Mouse (Mus musculus) T-cell, adult 2 months (primary cell): ENCODE data around the gene Bcl2l14.

Experiments
- DNase-seq: peaks from one replicate; pipeline ENCODE4 v3.0.0; 2022; ENCODE audit warnings: low spot score

The Bcl2l14 gene

GRCm38 (mm10) chr6:134402914-134403683 is 7.0 kb downstream of the Bcl2l14 start:
- peak; percentile 53 for DNase-seq

- no peak for DNase-seq
These were observed 7.6 kb downstream of the Bcl2l14 start for GRCm38 (mm10) chr6:134403684-134404070.

GRCm38 (mm10) chr6:134407226-134407625 is 11.1 kb downstream of the Bcl2l14 start:
- DNase-seq = no peak

GRCm38 (mm10) chr6:134413706-134414531 is 17.8 kb downstream of the Bcl2l14 start:
- peak; percentile 76 for DNase-seq

- no peak for DNase-seq
These were observed 18.4 kb downstream of the Bcl2l14 start for GRCm38 (mm10) chr6:134414532-134414883.

- DNase-seq = no peak
These were observed 20.5 kb downstream of the Bcl2l14 start for GRCm38 (mm10) chr6:134416556-134417105.

GRCm38 (mm10) chr6:134417886-134418285 is 21.8 kb downstream of the Bcl2l14 start:
- no peak for DNase-seq

GRCm38 (mm10) chr6:134420375-134420774 is 24.3 kb downstream of the Bcl2l14 start:
- DNase-seq = no peak

- DNase-seq = no peak
These were observed 25.8 kb downstream of the Bcl2l14 start for GRCm38 (mm10) chr6:134421921-134422320.

- no peak for DNase-seq
These were observed 29.1 kb downstream of the Bcl2l14 start for GRCm38 (mm10) chr6:134425216-134425717.

- no peak for DNase-seq
These were observed 31.0 kb downstream of the Bcl2l14 start for GRCm38 (mm10) chr6:134427165-134427564.

- DNase-seq = no peak
These were observed 32.3 kb downstream of the Bcl2l14 start for GRCm38 (mm10) chr6:134428455-134428854.

- no peak for DNase-seq
These were observed 34.2 kb downstream of the Bcl2l14 start for GRCm38 (mm10) chr6:134430161-134430799.

- DNase-seq = no peak
These were observed 35.5 kb downstream of the Bcl2l14 start for GRCm38 (mm10) chr6:134431583-134431982.

GRCm38 (mm10) chr6:134433281-134433680 is 37.2 kb downstream of the Bcl2l14 start:
- no peak for DNase-seq

- no peak for DNase-seq
These were observed 37.9 kb downstream of the Bcl2l14 start for GRCm38 (mm10) chr6:134434044-134434443.

- no peak for DNase-seq
These were observed 38.8 kb downstream of the Bcl2l14 start for GRCm38 (mm10) chr6:134434866-134435390.

GRCm38 (mm10) chr6:134436955-134437354 is 40.8 kb downstream of the Bcl2l14 start:
- DNase-seq = peak; percentile 32

GRCm38 (mm10) chr6:134439401-134440021 is 43.4 kb downstream of the Bcl2l14 start:
- DNase-seq = no peak

GRCm38 (mm10) chr6:134440023-134440422 is 43.9 kb downstream of the Bcl2l14 start:
- DNase-seq = no peak

- no peak for DNase-seq
These were observed 45.6 kb downstream of the Bcl2l14 start for GRCm38 (mm10) chr6:134441716-134442115.
